Mouse (Mus musculus): ENCODE measurements around the gene Hnrnpdl.

- TF ChIP-seq POLR2A (IDR thresholded peaks at IDR 0.05; ENCODE audit: low read depth, low read length) (no peak), CTCF (IDR thresholded peaks at IDR 0.05; ENCODE audit: extremely low read depth, insufficient read length, insufficient replicate concordance, low read depth, low read length) (no peak; the same call in 1 of the 2 replicates)
These were observed 3.9 kb upstream of the Hnrnpdl start for GRCm38 (mm10) chr5:100043361-100043760.

Data from small intestine, adult 2 months (tissue).